Mouse (Mus musculus) midbrain, embryonic 13.5 days (tissue): ENCODE measurements around the gene T2. TPM values are rescaled to one million over a fixed set of nuclear protein-coding genes. Genes with fewer than 3 reads are reported as not detected.
"Not testable (repeated sequence)": the region's sequence is repeated elsewhere in the genome, so short reads cannot be mapped to it uniquely, and the experiment has no call there.

Experiments used
- ATAC-seq: fragments of 200-750 bp; cut with Nextera tagmentation; 2 replicates; pipeline ENCODE4 v1.8.0; 2017; ENCODE audit warnings: mild to moderate bottlenecking, moderate TSS enrichment, moderate library complexity
- H3K27ac ChIP-seq: fragments of 300-500 bp; sonication (generic); 2 replicates; pipeline ENCODE4 v1.5.1; 2015; ENCODE audit warnings: inconsistent platforms, mild to moderate bottlenecking, moderate library complexity
- H3K27me3 ChIP-seq: fragments of 300-500 bp; sonication (generic); 2 replicates; pipeline ENCODE4 v1.6.1; 2015; ENCODE audit warnings: mild to moderate bottlenecking, inconsistent platforms
- H3K36me3 ChIP-seq: fragments of 300-500 bp; sonication (generic); 2 replicates; pipeline ENCODE4 v1.6.1; 2015; ENCODE audit warnings: mild to moderate bottlenecking, inconsistent platforms
- H3K4me1 ChIP-seq: fragments of 300-500 bp; sonication (generic); replicated peaks from 2 replicates; pipeline ENCODE4 v1.6.1; 2015; ENCODE audit warnings: inconsistent platforms
- H3K4me2 ChIP-seq: fragments of 300-500 bp; sonication (generic); replicated peaks from 2 replicates; pipeline ENCODE4 v1.6.1; 2015; ENCODE audit warnings: moderate library complexity, mild to moderate bottlenecking, inconsistent platforms
- H3K4me3 ChIP-seq: fragments of 300-500 bp; sonication (generic); replicated peaks from 2 replicates; pipeline ENCODE4 v1.5.1; 2015; ENCODE audit warnings: mild to moderate bottlenecking, inconsistent platforms
- H3K9ac ChIP-seq: fragments of 300-500 bp; sonication (generic); replicated peaks from 2 replicates; pipeline ENCODE4 v1.6.1; 2015; ENCODE audit warnings: mild to moderate bottlenecking, inconsistent platforms
- H3K9me3 ChIP-seq: fragments of 300-500 bp; sonication (generic); 2 replicates; pipeline ENCODE4 v1.6.1; 2016; ENCODE audit warnings: mild to moderate bottlenecking, inconsistent platforms
- WGBS: fragments of 180-500 bp; shearing (Covaris S2); methylation state at CpG from one replicate; pipeline ENCODE4 v1.1.7; 2015; 5-methylcytosine and 5-hydroxymethylcytosine counted together
- polyA plus RNA-seq: library from polyadenylated mRNA; unstranded; fragments of >200 nt; fragmentation: Nextera tagmentation; extraction: Ambion mirVana; gene quantifications from 2 replicates; pipeline ENCODE4 v1.2.1, GENCODE M21; 2015

T2 gene
- polyA plus RNA-seq, 1 experiment from 2014 or later = 0.46 TPM

GRCm38 (mm10) chr17:8403932-8404331 is 48.1 kb downstream of the T2 start:
- H3K9me3 ChIP-seq, H3K27me3 ChIP-seq, H3K4me3 ChIP-seq, H3K27ac ChIP-seq, H3K4me2 ChIP-seq, H3K36me3 ChIP-seq, H3K9ac ChIP-seq, H3K4me1 ChIP-seq, ATAC-seq: not testable (repeated sequence)
- WGBS = 63% methylated on average over 8 of the region's 8 CpGs

- Histone ChIP-seq H3K9ac (no peak overlapping the region), H3K36me3 (no peaks in the 10 kb centered on the region), H3K4me3 (no peak overlapping the region), H3K9me3 (no peaks in the 10 kb centered on the region), H3K4me2 (no peak overlapping the region), H3K27ac (no peak overlapping the region), H3K4me1 (peaks cover 13% of the 10 kb centered on the region), H3K27me3 (0 out of 2 replicates have a peak, but pooled peaks cover 6% of the 10 kb centered on the region)
- no peak for ATAC-seq
- WGBS = 25% methylated on average over 6 of the region's 6 CpGs
Measured at GRCm38 (mm10) chr17:8406285-8406684, 50.5 kb downstream of the T2 start.

- 65% methylated on average over 4 of the region's 4 CpGs for whole genome bisulfite sequencing
- not testable (repeated sequence) for ATAC-seq, H3K27me3 ChIP-seq
Measured at GRCm38 (mm10) chr17:8408002-8408401, 52.2 kb downstream of the T2 start.

GRCm38 (mm10) chr17:8408589-8409295 is 53.0 kb downstream of the T2 start:
- Histone ChIP-seq H3K4me3 (no peak overlapping the region), H3K36me3 (no peaks in the 10 kb centered on the region), H3K4me2 (no peak overlapping the region), H3K27ac (no peak overlapping the region), H3K4me1 (peaks cover 13% of the 10 kb centered on the region), H3K9ac (no peak overlapping the region), H3K9me3 (no peaks in the 10 kb centered on the region), H3K27me3 (0 out of 2 replicates have a peak, but pooled peaks cover 6% of the 10 kb centered on the region)
- 0 out of 2 replicates have a peak, but pooled peaks have one; percentile 40 for ATAC-seq
- 2% methylated on average over 16 of the region's 16 CpGs for WGBS

More at GRCm38 (mm10) chr17:8408002-8408401, 52.2 kb downstream of the T2 start:
- not testable (repeated sequence) for H3K4me3 ChIP-seq, H3K27ac ChIP-seq, H3K4me2 ChIP-seq, H3K9ac ChIP-seq, H3K9me3 ChIP-seq, H3K36me3 ChIP-seq
- peaks cover 13% of the 10 kb centered on the region for H3K4me1 ChIP-seq

- Histone ChIP-seq H3K9ac (no peak overlapping the region), H3K4me1 (peaks cover 23% of the 10 kb centered on the region), H3K27ac (no peak overlapping the region), H3K27me3 (peaks cover 12% of the 10 kb centered on the region; the same call in 1 of the 2 replicates), H3K4me3 (no peak overlapping the region), H3K9me3 (no peaks in the 10 kb centered on the region), H3K4me2 (no peak overlapping the region), H3K36me3 (no peaks in the 10 kb centered on the region)
- WGBS = 89% methylated on average over 2 of the region's 2 CpGs
- no peak for ATAC-seq
Measured at GRCm38 (mm10) chr17:8410330-8410729, 54.5 kb downstream of the T2 start.

GRCm38 (mm10) chr17:8413656-8414055 is 57.9 kb downstream of the T2 start:
- Histone ChIP-seq H3K27me3 (peaks cover 12% of the 10 kb centered on the region; the same call in 1 of the 2 replicates), H3K4me1 (peaks cover 18% of the 10 kb centered on the region), H3K4me3 (no peak overlapping the region), H3K36me3 (no peaks in the 10 kb centered on the region), H3K9me3 (no peaks in the 10 kb centered on the region), H3K27ac (no peak overlapping the region), H3K9ac (no peak overlapping the region), H3K4me2 (no peak overlapping the region)
- no peak for ATAC-seq
- WGBS = 53% methylated on average over 5 of the region's 5 CpGs

- H3K36me3 ChIP-seq = no peaks in the 10 kb centered on the region
- no peaks in the 10 kb centered on the region for H3K9me3 ChIP-seq
- peaks cover 12% of the 10 kb centered on the region for H3K4me1 ChIP-seq
- no peak for ATAC-seq
- no peak overlapping the region for H3K4me3 ChIP-seq
- H3K4me2 ChIP-seq = no peak overlapping the region
- no peak overlapping the region for H3K27ac ChIP-seq
- H3K9ac ChIP-seq = no peak overlapping the region
- peaks cover 6% of the 10 kb centered on the region; the same call in 1 of the 2 replicates for H3K27me3 ChIP-seq
- WGBS = 10% methylated on average over 8 of the region's 8 CpGs
Measured at GRCm38 (mm10) chr17:8415533-8415932, 59.7 kb downstream of the T2 start.

- ATAC-seq = no peak
- Histone ChIP-seq H3K27ac (no peak overlapping the region), H3K4me2 (no peak overlapping the region), H3K4me1 (peaks cover 12% of the 10 kb centered on the region), H3K36me3 (no peaks in the 10 kb centered on the region), H3K9ac (no peak overlapping the region), H3K9me3 (no peaks in the 10 kb centered on the region), H3K27me3 (peaks cover 6% of the 10 kb centered on the region; the same call in 1 of the 2 replicates), H3K4me3 (no peak overlapping the region)
- 68% methylated on average over 8 of the region's 8 CpGs for WGBS
Measured at GRCm38 (mm10) chr17:8416865-8417264, 61.1 kb downstream of the T2 start.

- Histone ChIP-seq H3K27me3 (no peaks in the 10 kb centered on the region; the same call in 1 of the 2 replicates), H3K4me3 (no peak overlapping the region), H3K36me3 (no peaks in the 10 kb centered on the region), H3K4me1 (no peaks in the 10 kb centered on the region), H3K27ac (no peak overlapping the region), H3K9me3 (no peaks in the 10 kb centered on the region), H3K9ac (no peak overlapping the region), H3K4me2 (no peak overlapping the region)
- WGBS = 52% methylated on average over 1 of the region's 1 CpGs
- ATAC-seq = no peak
Measured at GRCm38 (mm10) chr17:8420739-8421138, 64.9 kb downstream of the T2 start.

GRCm38 (mm10) chr17:8421517-8421916 is 65.7 kb downstream of the T2 start:
- Histone ChIP-seq H3K36me3 (no peaks in the 10 kb centered on the region), H3K4me2 (no peak overlapping the region), H3K27me3 (peaks cover 3% of the 10 kb centered on the region; the same call in 1 of the 2 replicates), H3K27ac (no peak overlapping the region), H3K9me3 (no peaks in the 10 kb centered on the region), H3K4me3 (no peak overlapping the region), H3K9ac (no peak overlapping the region), H3K4me1 (no peaks in the 10 kb centered on the region)
- no peak for ATAC-seq
- WGBS = 49% methylated on average over 5 of the region's 5 CpGs

- 50% methylated on average over 2 of the region's 2 CpGs for WGBS
- peaks cover 20% of the 10 kb centered on the region for H3K27me3 ChIP-seq
- no peak for ATAC-seq
Measured at GRCm38 (mm10) chr17:8423283-8423682, 67.5 kb downstream of the T2 start.

GRCm38 (mm10) chr17:8429436-8429835 is 73.6 kb downstream of the T2 start:
- WGBS = under 1% methylated on average over 16 of the region's 16 CpGs
- no peak for ATAC-seq
- Histone ChIP-seq H3K27ac (no peak overlapping the region), H3K4me1 (peaks cover 19% of the 10 kb centered on the region), H3K27me3 (peaks cover 82% of the 10 kb centered on the region), H3K9ac (no peak overlapping the region), H3K4me3 (no peak overlapping the region), H3K36me3 (no peaks in the 10 kb centered on the region), H3K9me3 (no peaks in the 10 kb centered on the region), H3K4me2 (0 out of 2 replicates have a peak overlapping the region, but pooled peaks have one; percentile 15)

More at GRCm38 (mm10) chr17:8423283-8423682, 67.5 kb downstream of the T2 start:
- Histone ChIP-seq H3K4me3 (no peak overlapping the region), H3K4me2 (no peak overlapping the region), H3K9ac (no peak overlapping the region), H3K36me3 (no peaks in the 10 kb centered on the region), H3K9me3 (no peaks in the 10 kb centered on the region), H3K27ac (no peak overlapping the region), H3K4me1 (no peaks in the 10 kb centered on the region)
